Mouse (Mus musculus): ENCODE results near the gene Srebf1. TPM values are rescaled to one million over a fixed set of nuclear protein-coding genes. Genes with fewer than 3 reads are reported as not detected.
A peak's percentile ranks its signal among the peaks of the same experiment; 100 is the strongest.

The Srebf1 gene
- polyA plus RNA-seq, 1 experiment from 2014 or later, result 56.8 TPM

DNA sequence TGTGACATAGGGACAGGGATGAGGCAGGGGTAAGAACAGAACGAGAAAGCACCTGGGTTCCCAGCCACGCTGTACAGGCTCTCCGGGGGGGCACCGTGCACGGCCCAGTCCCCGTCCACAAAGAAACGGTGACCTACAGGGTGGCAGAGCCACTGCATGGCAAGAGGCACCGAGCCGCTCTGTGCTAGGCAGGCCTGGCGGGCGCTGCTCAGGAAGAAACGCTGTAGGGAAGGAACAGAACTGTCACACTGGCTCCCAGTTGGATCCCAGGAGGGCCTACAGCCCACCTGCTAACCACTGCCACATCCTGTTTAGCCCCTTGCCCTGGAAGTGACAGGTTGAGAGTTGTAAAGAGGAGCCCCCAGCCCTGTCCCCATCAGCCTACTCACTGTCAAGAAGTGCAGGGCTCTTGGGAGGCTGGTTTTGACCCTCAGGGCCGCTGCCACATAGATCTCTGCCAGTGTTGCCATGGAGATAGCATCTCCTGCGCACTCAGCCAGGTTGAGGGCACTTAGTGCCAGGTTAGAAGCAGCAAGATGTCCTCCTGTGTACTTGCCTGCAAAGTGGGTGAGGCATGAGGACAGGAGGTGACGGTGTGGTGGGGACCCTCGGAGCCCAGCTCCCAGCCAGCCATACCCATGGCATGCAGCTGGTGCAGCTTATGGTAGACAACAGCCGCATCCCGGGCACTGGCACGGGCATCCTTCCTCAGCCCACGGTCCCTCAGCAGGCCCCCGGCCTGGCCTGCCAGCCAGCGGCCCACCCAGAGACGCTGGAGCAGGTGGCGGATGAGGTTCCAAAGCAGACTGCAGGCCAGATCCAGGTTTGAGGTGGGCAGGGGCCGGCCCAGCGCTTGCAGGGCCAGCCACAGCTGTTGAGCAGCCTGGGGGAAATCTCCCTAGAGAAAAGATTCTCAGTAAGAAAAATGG, 19.4 kb downstream of the Srebf1 start:
- ATAC-seq (ENCODE audit: low FRiP score, low read depth), result no peak
- Histone ChIP-seq H3K9ac (replicated peaks) (peak overlapping the region; percentile 7; the same call in 1 of the 2 replicates), H3K4me1 (peaks cover 29% of the 10 kb centered on the region), H3K4me3 (no peak overlapping the region), H3K27ac (replicated peaks) (peak overlapping the region; percentile 42; the same call in 1 of the 2 replicates), H3K36me3 (peaks cover 82% of the 10 kb centered on the region), H3K27me3 (no peaks in the 10 kb centered on the region), H3K9me3 (no peaks in the 10 kb centered on the region), H3K4me2 (replicated peaks) (no peak overlapping the region)
- 94% methylated on average over 26 of the region's 26 CpGs for WGBS

DNA sequence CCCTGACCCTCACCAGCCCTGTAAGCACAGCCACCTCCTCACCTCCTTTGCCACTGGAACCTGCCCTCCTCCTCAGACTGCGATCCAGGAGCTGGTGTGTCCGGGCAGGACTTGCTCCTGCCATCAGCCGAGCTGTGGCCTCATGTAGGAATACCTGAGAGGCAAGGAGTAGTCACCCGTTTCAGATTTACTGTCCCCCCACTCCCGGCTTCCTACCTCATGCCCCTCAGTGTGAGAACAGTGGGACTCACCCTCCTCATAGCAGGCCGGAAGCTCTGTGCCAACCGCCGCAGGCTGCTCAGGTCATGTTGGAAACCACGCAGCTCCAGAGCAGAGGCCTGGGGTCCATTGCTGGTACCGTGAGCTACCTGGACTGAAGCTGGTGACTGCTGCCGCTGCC, 22.0 kb downstream of the Srebf1 start:
- Histone ChIP-seq H3K9me3 (no peaks in the 10 kb centered on the region), H3K4me3 (no peak overlapping the region), H3K4me1 (peaks cover 17% of the 10 kb centered on the region), H3K4me2 (replicated peaks) (no peak overlapping the region), H3K27ac (replicated peaks) (peak overlapping the region; percentile 86), H3K27me3 (no peaks in the 10 kb centered on the region), H3K9ac (replicated peaks) (0 out of 2 replicates have a peak overlapping the region, but pooled peaks have one; percentile 11), H3K36me3 (peaks cover 79% of the 10 kb centered on the region)
- ATAC-seq (ENCODE audit: low FRiP score, low read depth), result no peak
- whole genome bisulfite sequencing, result 90% methylated on average over 11 of the region's 11 CpGs

DNA sequence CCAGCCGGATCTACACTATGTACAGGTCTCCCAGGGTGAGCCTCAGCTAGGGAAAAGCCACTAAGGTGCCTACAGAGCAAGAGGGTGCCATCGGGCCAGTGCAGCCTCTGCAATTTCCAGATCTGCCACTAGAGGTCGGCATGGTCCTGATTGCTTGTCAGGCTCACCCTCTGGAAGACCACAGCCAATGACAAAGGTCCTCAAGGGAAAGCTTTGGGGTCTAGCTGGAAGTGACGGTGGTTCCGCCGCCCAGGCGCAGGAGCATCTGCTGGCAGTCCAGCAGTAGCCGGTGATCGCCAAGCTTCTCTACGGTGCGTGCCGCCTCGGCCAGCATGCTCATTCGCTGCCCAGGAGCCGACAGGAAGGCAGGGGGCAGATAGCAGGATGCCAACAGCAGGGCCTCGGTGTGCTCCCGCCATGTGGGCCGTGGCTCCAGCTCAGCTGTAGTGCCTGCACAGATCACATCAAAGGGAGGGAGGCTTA, 22.6 kb downstream of the Srebf1 start:
- Histone ChIP-seq H3K4me1 (peaks cover 17% of the 10 kb centered on the region), H3K27ac (replicated peaks) (peak overlapping the region; percentile 86), H3K9me3 (0 out of 2 replicates have a peak, but pooled peaks cover 4% of the 10 kb centered on the region), H3K9ac (replicated peaks) (peak overlapping the region; percentile 55; the same call in 1 of the 2 replicates), H3K4me2 (replicated peaks) (peak overlapping the region; percentile 31), H3K27me3 (no peaks in the 10 kb centered on the region), H3K4me3 (no peak overlapping the region), H3K36me3 (peaks cover 79% of the 10 kb centered on the region)
- WGBS, result 9% methylated on average over 18 of the region's 18 CpGs
- ATAC-seq (ENCODE audit: low FRiP score, low read depth), result peak; percentile 79

DNA sequence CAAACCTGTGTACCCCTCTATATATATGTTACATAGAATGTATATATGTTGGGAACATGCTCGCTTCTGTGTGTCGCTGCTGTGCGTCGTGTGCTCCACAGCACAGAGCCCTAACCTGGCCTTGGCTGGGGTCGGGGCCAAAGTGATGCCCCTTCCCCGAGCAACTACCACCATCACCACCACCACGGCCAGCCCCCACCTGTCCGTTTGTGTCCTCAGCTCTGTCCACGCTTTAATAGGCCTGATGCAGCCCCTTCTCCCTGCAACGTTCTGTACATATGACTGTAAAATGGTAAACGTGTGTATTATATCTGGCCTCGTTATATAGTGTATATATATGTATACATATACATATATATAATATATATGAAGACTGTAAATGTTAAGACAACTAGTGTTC, 23.7 kb downstream of the Srebf1 start:
- Histone ChIP-seq H3K9ac (replicated peaks) (no peak overlapping the region), H3K27ac (replicated peaks) (no peak overlapping the region), H3K4me1 (peaks cover 17% of the 10 kb centered on the region), H3K4me3 (no peak overlapping the region), H3K36me3 (peaks cover 79% of the 10 kb centered on the region), H3K9me3 (0 out of 2 replicates have a peak, but pooled peaks cover 11% of the 10 kb centered on the region), H3K4me2 (replicated peaks) (no peak overlapping the region), H3K27me3 (no peaks in the 10 kb centered on the region)
- 94% methylated on average over 12 of the region's 12 CpGs for WGBS
- no peak for ATAC-seq (ENCODE audit: low FRiP score, low read depth)

DNA sequence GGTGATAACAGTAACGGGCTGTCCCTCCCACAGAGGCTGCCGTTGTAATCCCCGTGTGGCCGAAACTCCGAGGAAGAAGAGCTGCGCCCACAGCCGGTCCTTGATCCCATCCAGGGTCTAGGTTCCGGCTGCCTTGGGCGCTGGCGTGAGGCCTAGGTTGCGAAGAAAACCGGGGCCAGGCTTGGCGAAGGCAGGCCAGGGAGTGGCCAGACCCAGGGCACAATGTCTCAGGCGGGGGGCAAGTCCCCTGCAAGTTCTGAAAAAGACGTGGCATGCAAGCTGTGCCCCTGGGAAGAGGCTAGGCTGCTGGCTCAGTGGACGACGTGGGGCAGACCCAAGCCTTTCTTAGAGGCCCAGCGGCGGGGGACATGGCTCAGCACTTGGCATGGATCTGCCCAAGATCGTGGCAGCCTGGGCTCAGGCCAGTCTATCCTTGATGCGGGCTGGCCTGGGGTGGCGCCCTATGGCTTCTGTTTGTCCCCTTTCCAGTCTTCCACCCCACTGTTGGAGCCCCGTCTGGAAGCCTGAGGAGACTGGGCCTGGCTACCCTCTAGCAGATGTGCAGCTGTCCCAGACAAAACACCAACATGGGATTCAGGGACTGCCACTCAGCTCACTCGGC, 24.3 kb downstream of the Srebf1 start:
- H3K4me2 ChIP-seq (replicated peaks), result no peak overlapping the region
- no peak overlapping the region for H3K4me3 ChIP-seq
- H3K27ac ChIP-seq (replicated peaks), result 0 out of 2 replicates have a peak overlapping the region, but pooled peaks have one; percentile 1
- H3K9me3 ChIP-seq, result 0 out of 2 replicates have a peak, but pooled peaks cover 11% of the 10 kb centered on the region
- peaks cover 76% of the 10 kb centered on the region for H3K36me3 ChIP-seq
- H3K9ac ChIP-seq (replicated peaks), result no peak overlapping the region
- WGBS, result 86% methylated on average over 24 of the region's 24 CpGs
- H3K27me3 ChIP-seq, result no peaks in the 10 kb centered on the region
- H3K4me1 ChIP-seq, result peaks cover 13% of the 10 kb centered on the region
- no peak for ATAC-seq (ENCODE audit: low FRiP score, low read depth)

DNA sequence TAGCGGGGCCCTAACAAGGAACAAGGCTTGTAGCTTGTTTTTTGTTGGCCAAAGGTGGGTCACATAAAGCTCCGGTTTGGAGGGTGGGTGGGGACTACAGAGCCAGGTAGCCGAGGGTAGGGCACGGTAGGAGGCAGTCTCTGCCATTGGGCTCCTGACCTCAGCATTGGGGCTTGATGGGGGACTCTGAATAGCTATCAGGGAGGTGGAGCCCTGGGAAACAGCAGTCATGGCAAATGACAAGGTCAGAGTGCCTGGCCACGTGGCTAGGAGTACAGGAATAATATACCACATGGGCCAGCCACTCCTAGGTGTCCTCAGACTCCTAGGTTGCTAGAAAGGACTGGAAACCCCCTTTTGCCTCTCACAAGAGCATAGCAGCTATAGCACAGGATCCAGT, 26.0 kb downstream of the Srebf1 start:
- 84% methylated on average over 5 of the region's 5 CpGs for WGBS
- Histone ChIP-seq H3K27me3 (no peaks in the 10 kb centered on the region), H3K27ac (replicated peaks) (no peak overlapping the region), H3K9me3 (0 out of 2 replicates have a peak, but pooled peaks cover 11% of the 10 kb centered on the region), H3K36me3 (peaks cover 75% of the 10 kb centered on the region), H3K4me2 (replicated peaks) (no peak overlapping the region), H3K4me3 (no peak overlapping the region), H3K9ac (replicated peaks) (no peak overlapping the region), H3K4me1 (peaks cover 8% of the 10 kb centered on the region)
- no peak for ATAC-seq (ENCODE audit: low FRiP score, low read depth)

DNA sequence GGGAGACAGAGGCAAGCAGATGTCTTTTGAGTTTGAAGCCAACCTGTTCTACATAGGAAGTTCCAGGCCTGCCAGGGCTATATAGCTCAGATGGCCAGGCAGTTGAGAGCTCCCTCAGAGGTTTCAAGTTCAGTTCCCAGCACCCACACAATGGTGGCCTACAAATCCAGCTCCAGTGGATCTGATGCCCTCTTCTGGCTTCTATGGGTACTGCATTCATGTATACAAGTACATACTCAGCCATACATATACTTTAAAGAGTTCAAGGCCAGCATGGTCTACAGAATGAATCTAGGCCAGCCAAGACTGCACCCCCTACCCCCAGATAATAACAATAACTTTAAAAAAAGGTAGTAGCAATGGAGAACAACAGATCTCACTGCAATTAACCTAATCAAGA, 27.3 kb downstream of the Srebf1 start:
- Histone ChIP-seq H3K36me3 (peaks cover 75% of the 10 kb centered on the region), H3K27me3 (no peaks in the 10 kb centered on the region), H3K9ac (replicated peaks) (no peak overlapping the region), H3K4me1 (peaks cover 4% of the 10 kb centered on the region), H3K4me2 (replicated peaks) (no peak overlapping the region), H3K27ac (replicated peaks) (no peak overlapping the region), H3K4me3 (no peak overlapping the region), H3K9me3 (0 out of 2 replicates have a peak, but pooled peaks cover 11% of the 10 kb centered on the region)
- ATAC-seq (ENCODE audit: low FRiP score, low read depth), result no peak

DNA sequence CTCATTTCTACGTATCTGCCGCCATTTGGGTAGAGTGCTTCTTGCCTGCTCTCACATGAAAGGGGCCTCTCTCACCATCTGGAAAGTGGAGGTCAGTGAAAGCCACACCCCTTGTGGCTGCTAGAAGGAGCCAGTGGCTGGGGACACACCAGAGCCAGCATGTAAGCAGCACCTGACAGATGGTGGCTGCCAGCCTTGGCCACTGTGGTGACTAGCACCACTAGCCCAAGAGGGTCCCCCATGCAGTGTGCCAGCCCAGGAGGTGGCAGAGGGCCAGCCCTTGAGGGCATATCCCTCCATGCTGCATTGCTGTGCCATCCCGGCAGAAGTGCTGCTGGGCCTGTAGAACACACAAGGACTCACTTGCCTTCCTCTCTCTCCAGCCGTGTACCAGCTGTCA, 28.8 kb downstream of the Srebf1 start:
- Histone ChIP-seq H3K9me3 (0 out of 2 replicates have a peak, but pooled peaks cover 11% of the 10 kb centered on the region), H3K4me1 (no peaks in the 10 kb centered on the region), H3K9ac (replicated peaks) (no peak overlapping the region), H3K27me3 (no peaks in the 10 kb centered on the region), H3K27ac (replicated peaks) (no peak overlapping the region; the same call in 1 of the 2 replicates), H3K36me3 (peaks cover 88% of the 10 kb centered on the region), H3K4me2 (replicated peaks) (no peak overlapping the region), H3K4me3 (no peak overlapping the region)
- WGBS, result 81% methylated on average over 4 of the region's 4 CpGs
- ATAC-seq (ENCODE audit: low FRiP score, low read depth), result 0 out of 2 replicates have a peak, but pooled peaks have one; percentile 36

DNA sequence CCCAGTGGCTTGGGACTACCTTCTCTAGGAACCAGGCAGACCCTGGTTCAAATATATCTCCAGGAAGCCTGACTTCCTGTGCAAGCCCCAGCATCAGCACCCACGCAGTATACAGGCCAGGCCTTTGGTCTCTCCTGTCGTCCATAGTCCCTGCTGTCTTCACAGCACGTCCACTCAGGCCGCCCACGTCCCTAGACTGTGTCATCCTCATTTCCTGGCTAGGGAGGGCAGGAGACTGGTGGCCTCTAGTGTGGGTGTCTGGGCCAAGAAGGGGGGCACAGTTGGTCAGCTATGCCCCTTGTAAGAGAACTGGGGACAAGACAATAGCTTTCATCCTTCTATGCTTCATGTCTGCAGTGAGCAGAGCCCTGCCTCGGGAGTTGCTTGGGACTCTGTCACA, 29.8 kb downstream of the Srebf1 start:
- Histone ChIP-seq H3K9ac (replicated peaks) (no peak overlapping the region), H3K9me3 (0 out of 2 replicates have a peak, but pooled peaks cover 11% of the 10 kb centered on the region), H3K36me3 (peaks cover 88% of the 10 kb centered on the region), H3K27me3 (no peaks in the 10 kb centered on the region), H3K4me2 (replicated peaks) (no peak overlapping the region), H3K4me3 (no peak overlapping the region), H3K4me1 (no peaks in the 10 kb centered on the region), H3K27ac (replicated peaks) (peak overlapping the region; percentile 12; the same call in 1 of the 2 replicates)
- no peak for ATAC-seq (ENCODE audit: low FRiP score, low read depth)
- 87% methylated on average over 6 of the region's 6 CpGs for WGBS

DNA sequence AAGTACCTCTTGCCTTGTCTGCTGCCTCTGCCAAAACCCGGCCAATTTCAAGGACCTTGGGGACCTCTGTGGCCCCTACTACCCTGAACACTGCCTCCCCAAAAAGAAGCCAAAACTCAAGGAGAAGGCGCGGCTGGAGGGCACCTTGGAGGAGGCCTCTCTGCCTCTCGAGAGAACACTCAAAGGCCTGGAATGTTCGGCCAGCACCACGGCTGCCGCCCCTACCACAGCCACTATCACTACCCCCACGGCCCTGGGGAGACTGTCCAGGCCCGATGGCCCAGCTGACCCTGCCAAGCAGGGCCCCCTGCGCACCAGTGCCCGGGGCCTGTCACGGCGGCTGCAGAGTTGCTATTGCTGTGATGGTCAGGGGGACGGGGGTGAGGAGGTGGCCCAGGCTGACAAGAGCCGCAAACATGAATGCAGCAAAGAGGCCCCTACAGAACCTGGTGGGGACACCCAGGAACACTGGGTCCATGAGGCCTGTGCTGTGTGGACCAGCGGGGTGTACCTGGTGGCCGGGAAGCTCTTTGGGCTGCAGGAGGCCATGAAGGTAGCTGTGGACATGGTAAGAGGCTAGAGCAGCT, 32.2 kb downstream of the Srebf1 start:
- no peak overlapping the region for H3K4me2 ChIP-seq (replicated peaks)
- 91% methylated on average over 17 of the region's 17 CpGs for WGBS
- no peaks in the 10 kb centered on the region for H3K27me3 ChIP-seq
- H3K9me3 ChIP-seq, result 0 out of 2 replicates have a peak, but pooled peaks cover 11% of the 10 kb centered on the region
- H3K27ac ChIP-seq (replicated peaks), result no peak overlapping the region
- H3K9ac ChIP-seq (replicated peaks), result no peak overlapping the region
- H3K4me1 ChIP-seq, result peaks cover 10% of the 10 kb centered on the region
- ATAC-seq (ENCODE audit: low FRiP score, low read depth), result no peak
- H3K4me3 ChIP-seq, result no peak overlapping the region
- peaks cover 96% of the 10 kb centered on the region for H3K36me3 ChIP-seq

DNA sequence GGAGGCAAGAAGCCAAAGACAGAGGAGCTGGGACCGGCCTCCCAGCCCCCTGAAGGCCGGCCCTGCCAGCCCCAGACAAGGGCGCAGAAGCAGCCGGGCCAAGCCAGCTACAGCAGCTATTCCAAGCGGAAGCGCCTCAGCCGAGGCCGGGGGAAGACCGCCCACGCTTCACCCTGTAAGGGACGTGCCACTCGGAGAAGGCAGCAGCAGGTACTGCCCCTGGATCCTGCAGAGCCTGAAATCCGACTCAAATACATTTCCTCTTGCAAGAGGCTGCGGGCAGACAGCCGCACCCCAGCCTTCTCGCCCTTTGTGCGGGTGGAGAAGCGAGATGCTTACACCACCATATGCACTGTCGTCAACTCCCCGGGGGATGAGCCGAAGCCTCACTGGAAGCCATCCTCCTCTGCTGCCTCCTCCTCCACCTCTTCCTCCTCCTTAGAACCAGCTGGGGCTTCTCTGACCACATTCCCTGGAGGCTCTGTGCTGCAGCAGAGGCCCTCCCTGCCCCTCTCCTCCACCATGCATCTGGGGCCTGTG, 32.8 kb downstream of the Srebf1 start:
- H3K4me3 ChIP-seq, result no peak overlapping the region
- WGBS, result 84% methylated on average over 21 of the region's 21 CpGs
- H3K9ac ChIP-seq (replicated peaks), result no peak overlapping the region
- peaks cover 91% of the 10 kb centered on the region for H3K36me3 ChIP-seq
- peaks cover 16% of the 10 kb centered on the region for H3K4me1 ChIP-seq
- H3K27ac ChIP-seq (replicated peaks), result no peak overlapping the region
- no peaks in the 10 kb centered on the region for H3K27me3 ChIP-seq
- 0 out of 2 replicates have a peak, but pooled peaks cover 5% of the 10 kb centered on the region for H3K9me3 ChIP-seq
- no peak overlapping the region for H3K4me2 ChIP-seq (replicated peaks)
- ATAC-seq (ENCODE audit: low FRiP score, low read depth), result no peak

All from midbrain, embryonic 12.5 days (tissue).